Mouse (Mus musculus) CD4-positive, CD25-positive, alpha-beta regulatory T cell (primary cell): Measurements from ENCODE around the gene Gm20503. TPM values are rescaled to one million over a fixed set of nuclear protein-coding genes. Genes with fewer than 3 reads are reported as not detected.

Source experiments
- polyA plus RNA-seq: library from polyadenylated mRNA; unstranded; fragments of 100-300 nt; shearing (Covaris generic); gene quantifications from one replicate; pipeline ENCODE4 v1.2.1, GENCODE M21; 2017

Gm20503 gene
- 9.6 TPM for polyA plus RNA-seq

GRCm38 (mm10) chr4:59002948-59003805, at the start of gene Gm20503:
Gm20503 (plus strand) TSS chr4:59003210.

GRCm38 (mm10) chr4:58986540-58987190, 16.3 kb upstream of the Gm20503 start, which contains the start of gene Ptgr1:
Ptgr1 (minus strand) TSS chr4:58987119.

GRCm38 (mm10) chr4:58994762-58995161, 8.2 kb upstream of the Gm20503 start, which contains the start of gene Dnajc25:
Dnajc25 (plus strand) TSS chr4:58995062.

GRCm38 (mm10) chr4:59034918-59035785, 32.1 kb downstream of the Gm20503 start, which contains the start of gene Gng10:
Gng10 (plus strand) TSS chr4:59035088.

Other genes starting within 250 kb of the Gm20503 start
- not detected for gene Olfr267, start 215.5 kb upstream of the Gm20503 start, polyA plus RNA-seq
- gene Ecpas, start 90.5 kb upstream of the Gm20503 start, polyA plus RNA-seq: 58.6 TPM
- gene Zkscan16, start 59.6 kb upstream of the Gm20503 start, polyA plus RNA-seq: not detected
- gene Ptgr1, start 16.1 kb upstream of the Gm20503 start, polyA plus RNA-seq: 0.68 TPM
- gene Dnajc25, start 8.1 kb upstream of the Gm20503 start, polyA plus RNA-seq: 6.7 TPM
- 126 TPM for gene Gng10, start 31.9 kb downstream of the Gm20503 start, polyA plus RNA-seq
- not detected for gene AI481877, start 135.8 kb downstream of the Gm20503 start, polyA plus RNA-seq
- gene Ugcg, start 186.0 kb downstream of the Gm20503 start, polyA plus RNA-seq: 165 TPM